Comparison of ENCODE assay signal across 19 mouse cellular contexts in genomic region chr13:92948560-92948959, GRCm38 (mm10).
"Had no signal": no experiment of that assay in that cellular context is flagged by ENCODE, and none has a peak within 500 bp of the region (broad histone marks: within the 10 kb centered on the region; RNA-seq: fewer than 3 reads in every experiment).

No protein-coding gene starts in this region.

- DNase-seq: kidney, adult 18-20 months; kidney, adult 9 months; kidney, postnatal 14 days; kidney, postnatal 4 days; left cerebral cortex, postnatal 4 days; lung, adult 2 months; lung, postnatal 36 days; retina, postnatal 1 day; thymus, adult 18-20 months; thymus, postnatal 36 days had no signal

- H3K36me3 ChIP-seq: limb, embryonic 12.5 days; limb, embryonic 15.5 days; liver, embryonic 15.5 days; midbrain, embryonic 12.5 days; midbrain, embryonic 15.5 days; neural tube, embryonic 12.5 days; neural tube, embryonic 15.5 days had no signal

- H3K4me1 ChIP-seq: limb, embryonic 12.5 days; limb, embryonic 15.5 days; liver, embryonic 15.5 days; midbrain, embryonic 12.5 days; midbrain, embryonic 15.5 days; neural tube, embryonic 12.5 days; neural tube, embryonic 15.5 days had no signal

- H3K27me3 ChIP-seq: limb, embryonic 12.5 days; limb, embryonic 15.5 days; liver, embryonic 15.5 days; midbrain, embryonic 12.5 days; midbrain, embryonic 15.5 days; neural tube, embryonic 12.5 days; neural tube, embryonic 15.5 days had no signal

- H3K27ac ChIP-seq: limb, embryonic 12.5 days; limb, embryonic 15.5 days; liver, embryonic 15.5 days; midbrain, embryonic 12.5 days; midbrain, embryonic 15.5 days; neural tube, embryonic 12.5 days; neural tube, embryonic 15.5 days had no signal

- H3K9me3 ChIP-seq: limb, embryonic 12.5 days; limb, embryonic 15.5 days; liver, embryonic 15.5 days; midbrain, embryonic 12.5 days; midbrain, embryonic 15.5 days; neural tube, embryonic 12.5 days; neural tube, embryonic 15.5 days had no signal

- H3K9ac ChIP-seq: limb, embryonic 12.5 days; limb, embryonic 15.5 days; liver, embryonic 15.5 days; midbrain, embryonic 12.5 days; midbrain, embryonic 15.5 days; neural tube, embryonic 12.5 days; neural tube, embryonic 15.5 days had no signal

- H3K4me2 ChIP-seq: limb, embryonic 12.5 days; limb, embryonic 15.5 days; liver, embryonic 11.5 days; liver, embryonic 15.5 days; midbrain, embryonic 12.5 days; midbrain, embryonic 15.5 days; neural tube, embryonic 12.5 days; neural tube, embryonic 15.5 days had no signal

- ATAC-seq: intestine, embryonic 16.5 days; midbrain, embryonic 15.5 days had no signal

- H3K4me3 ChIP-seq: limb, embryonic 12.5 days; limb, embryonic 15.5 days; liver, embryonic 15.5 days; midbrain, embryonic 12.5 days; midbrain, embryonic 15.5 days; neural tube, embryonic 12.5 days; neural tube, embryonic 15.5 days had no signal
